Mouse (Mus musculus) layer of hippocampus, adult 11-12 months (tissue): ENCODE data around the gene Aspdh.

ENCODE experiments used
- DNase-seq: peaks from one replicate; pipeline ENCODE4 v3.0.0; 2022; ENCODE audit warnings: low spot score

Gene Aspdh

GRCm38 (mm10) chr7:44471880-44472557, 6.8 kb downstream of the Aspdh start:
- DNase-seq, result no peak

- DNase-seq, result no peak
Observed at GRCm38 (mm10) chr7:44472558-44472885, 7.3 kb downstream of the Aspdh start.

GRCm38 (mm10) chr7:44472961-44473646, 7.9 kb downstream of the Aspdh start:
- no peak for DNase-seq

GRCm38 (mm10) chr7:44474419-44474818, 9.2 kb downstream of the Aspdh start:
- peak; percentile 90 for DNase-seq

- DNase-seq, result peak; percentile 32
Observed at GRCm38 (mm10) chr7:44475046-44475614, 9.9 kb downstream of the Aspdh start.

- no peak for DNase-seq
Observed at GRCm38 (mm10) chr7:44482836-44483435, 17.7 kb downstream of the Aspdh start.

GRCm38 (mm10) chr7:44484109-44484508, 18.9 kb downstream of the Aspdh start:
- no peak for DNase-seq

GRCm38 (mm10) chr7:44484841-44485571, 19.8 kb downstream of the Aspdh start:
- peak; percentile 87 for DNase-seq

- peak; percentile 5 for DNase-seq
Observed at GRCm38 (mm10) chr7:44485572-44486195, 20.5 kb downstream of the Aspdh start.

- peak; percentile 41 for DNase-seq
Observed at GRCm38 (mm10) chr7:44486927-44487575, 21.9 kb downstream of the Aspdh start.

- DNase-seq, result no peak
Observed at GRCm38 (mm10) chr7:44487936-44488335, 22.7 kb downstream of the Aspdh start.

GRCm38 (mm10) chr7:44488545-44488944, 23.4 kb downstream of the Aspdh start:
- no peak for DNase-seq

GRCm38 (mm10) chr7:44490281-44490680, 25.1 kb downstream of the Aspdh start:
- DNase-seq, result no peak

- no peak for DNase-seq
Observed at GRCm38 (mm10) chr7:44491391-44491790, 26.2 kb downstream of the Aspdh start.

- DNase-seq, result no peak
Observed at GRCm38 (mm10) chr7:44492166-44492826, 27.1 kb downstream of the Aspdh start.

GRCm38 (mm10) chr7:44494681-44495080, 29.5 kb downstream of the Aspdh start:
- DNase-seq, result no peak

GRCm38 (mm10) chr7:44495086-44495485, 29.9 kb downstream of the Aspdh start:
- DNase-seq, result no peak

GRCm38 (mm10) chr7:44495992-44496770, 31.0 kb downstream of the Aspdh start, which contains the start of the genes Emc10 and Fam71e1:
Emc10 (minus strand) TSS chr7:44496529.
Fam71e1 (plus strand) TSS chr7:44496581.
- DNase-seq, result peak; percentile 98

- no peak for DNase-seq
Observed at GRCm38 (mm10) chr7:44496771-44497109, 31.5 kb downstream of the Aspdh start.
